Mouse (Mus musculus) embryo, embryonic 11 days (tissue): ENCODE data around the gene Pdgfa.

Experiments
- DNase-seq: peaks from one replicate; pipeline ENCODE4 v3.0.0-alpha.2; 2015

Gene Pdgfa

GRCm38 (mm10) chr5:138997171-138997788 lies at the start of gene Pdgfa:
Gene Pdgfa, minus strand, starts transcription at chr5:138997370.
- peak; percentile 88 for DNase-seq

GRCm38 (mm10) chr5:139046636-139047035 lies 49.5 kb upstream of the Pdgfa start:
- no peak for DNase-seq

- no peak for DNase-seq
Observed at GRCm38 (mm10) chr5:139043546-139043945, 46.4 kb upstream of the Pdgfa start.

GRCm38 (mm10) chr5:139042299-139042698 lies 45.1 kb upstream of the Pdgfa start:
- DNase-seq = no peak

- DNase-seq = no peak
Observed at GRCm38 (mm10) chr5:139035171-139035570, 38.0 kb upstream of the Pdgfa start.

GRCm38 (mm10) chr5:139034746-139035145 lies 37.6 kb upstream of the Pdgfa start:
- DNase-seq = peak; percentile 33

- no peak for DNase-seq
Observed at GRCm38 (mm10) chr5:139033406-139034317, 36.5 kb upstream of the Pdgfa start.

GRCm38 (mm10) chr5:139027603-139028002 lies 30.4 kb upstream of the Pdgfa start:
- peak; percentile 41 for DNase-seq

GRCm38 (mm10) chr5:139024351-139025105 lies 27.4 kb upstream of the Pdgfa start:
- DNase-seq = no peak

- no peak for DNase-seq
Observed at GRCm38 (mm10) chr5:139020595-139020994, 23.4 kb upstream of the Pdgfa start.

- DNase-seq = no peak
Observed at GRCm38 (mm10) chr5:139017371-139018124, 20.4 kb upstream of the Pdgfa start.

GRCm38 (mm10) chr5:139015097-139015496 lies 17.9 kb upstream of the Pdgfa start:
- DNase-seq = no peak

- no peak for DNase-seq
Observed at GRCm38 (mm10) chr5:139010649-139011048, 13.5 kb upstream of the Pdgfa start.

- no peak for DNase-seq
Observed at GRCm38 (mm10) chr5:139007141-139007775, 10.1 kb upstream of the Pdgfa start.

GRCm38 (mm10) chr5:139004588-139004987 lies 7.4 kb upstream of the Pdgfa start:
- DNase-seq = no peak

- no peak for DNase-seq
Observed at GRCm38 (mm10) chr5:138999716-139000115, 2.5 kb upstream of the Pdgfa start.

GRCm38 (mm10) chr5:138997936-138998580 lies 888 bp upstream of the Pdgfa start:
- peak; percentile 39 for DNase-seq

GRCm38 (mm10) chr5:138996322-138997073 lies 672 bp downstream of the Pdgfa start:
- DNase-seq = peak; percentile 65

GRCm38 (mm10) chr5:138995721-138996311 lies 1.4 kb downstream of the Pdgfa start:
- DNase-seq = peak; percentile 83
